Mouse (Mus musculus) testis, adult 2 months (tissue): ENCODE results near the gene Rgs12. TPM values are rescaled to one million over a fixed set of nuclear protein-coding genes. Genes with fewer than 3 reads are reported as not detected.

Experiments used
- H3K27ac ChIP-seq: fragments of 200-500 bp; 2 replicates; pipeline ENCODE4 v1.5.1; 2012; ENCODE audit warnings: low read depth, low read length; ENCODE audit not compliant: control insufficient read depth, insufficient read depth
- H3K27me3 ChIP-seq: fragments of 200-500 bp; 2 replicates; pipeline ENCODE4 v1.6.1; 2012; ENCODE audit warnings: mild to moderate bottlenecking, low read length, moderate library complexity; ENCODE audit not compliant: control insufficient read depth, insufficient read depth
- H3K36me3 ChIP-seq: fragments of 200-500 bp; 2 replicates; pipeline ENCODE4 v1.6.1; 2012; ENCODE audit warnings: mild to moderate bottlenecking, low read length; ENCODE audit not compliant: control insufficient read depth, insufficient read depth
- H3K4me1 ChIP-seq: fragments of 200-500 bp; 2 replicates; pipeline ENCODE4 v1.6.1; 2012; ENCODE audit warnings: low read length; ENCODE audit not compliant: control insufficient read depth, insufficient read depth
- H3K4me3 ChIP-seq: fragments of 200-500 bp; 2 replicates; pipeline ENCODE4 v1.5.1; 2012; ENCODE audit warnings: low read depth, mild to moderate bottlenecking, low read length, moderate library complexity, mixed read lengths; ENCODE audit not compliant: control insufficient read depth
- CTCF ChIP-seq: fragments of 200-500 bp; IDR thresholded peaks from 2 replicates; pipeline ENCODE4 v1.5.1; 2012; ENCODE audit warnings: low read depth, mild to moderate bottlenecking, inconsistent platforms, low read length, moderate library complexity; ENCODE audit not compliant: control insufficient read depth, insufficient read depth, insufficient replicate concordance
- POLR2A ChIP-seq: fragments of 200-500 bp; IDR thresholded peaks from 2 replicates; pipeline ENCODE4 v1.6.1; 2012; ENCODE audit warnings: low read depth, mild to moderate bottlenecking, inconsistent platforms, low read length, moderate library complexity; ENCODE audit not compliant: control insufficient read depth
- polyA plus RNA-seq: library from polyadenylated mRNA; depleted of rRNA; stranded (reverse); fragments of >200 nt; gene quantifications from 2 replicates; pipeline ENCODE4 v1.2.3, GENCODE M21; 2012

Rgs12 gene
- polyA plus RNA-seq, 1 experiment, result 35.2 TPM

- no peak overlapping the region for H3K27ac ChIP-seq
- H3K27me3 ChIP-seq, result no peaks in the 10 kb centered on the region
- no peak for TF ChIP-seq POLR2A
- no peak for TF ChIP-seq CTCF
- H3K4me1 ChIP-seq, result no peaks in the 10 kb centered on the region
- H3K4me3 ChIP-seq, result no peak overlapping the region
- no peaks in the 10 kb centered on the region for H3K36me3 ChIP-seq
Measured at GRCm38 (mm10) chr5:35014036-35014435, 64.8 kb downstream of the Rgs12 start.

GRCm38 (mm10) chr5:35019673-35020300 lies 70.5 kb downstream of the Rgs12 start:
- no peak for TF ChIP-seq POLR2A
- no peak for TF ChIP-seq CTCF
- Histone ChIP-seq H3K4me3 (no peak overlapping the region), H3K36me3 (no peaks in the 10 kb centered on the region), H3K4me1 (no peaks in the 10 kb centered on the region), H3K27ac (no peak overlapping the region), H3K27me3 (no peaks in the 10 kb centered on the region)

GRCm38 (mm10) chr5:35020410-35021241 lies 71.4 kb downstream of the Rgs12 start:
- TF ChIP-seq CTCF (no peak), POLR2A (no peak)
- no peaks in the 10 kb centered on the region for H3K36me3 ChIP-seq
- no peak overlapping the region for H3K27ac ChIP-seq
- no peaks in the 10 kb centered on the region for H3K4me1 ChIP-seq
- no peak overlapping the region for H3K4me3 ChIP-seq
- H3K27me3 ChIP-seq, result no peaks in the 10 kb centered on the region

- H3K4me1 ChIP-seq, result no peaks in the 10 kb centered on the region
- no peaks in the 10 kb centered on the region for H3K27me3 ChIP-seq
- no peak overlapping the region for H3K4me3 ChIP-seq
- H3K36me3 ChIP-seq, result peaks cover 1% of the 10 kb centered on the region
- TF ChIP-seq CTCF (peak; percentile 47; the same call in 1 of the 2 replicates), POLR2A (no peak)
- no peak overlapping the region for H3K27ac ChIP-seq
Measured at GRCm38 (mm10) chr5:35024975-35025374, 75.7 kb downstream of the Rgs12 start.

GRCm38 (mm10) chr5:35029303-35029702 lies 80.1 kb downstream of the Rgs12 start:
- Histone ChIP-seq H3K4me3 (no peak overlapping the region), H3K27ac (no peak overlapping the region), H3K27me3 (no peaks in the 10 kb centered on the region), H3K4me1 (no peaks in the 10 kb centered on the region), H3K36me3 (peaks cover 4% of the 10 kb centered on the region)
- no peak for TF ChIP-seq POLR2A

- Histone ChIP-seq H3K4me3 (no peak overlapping the region), H3K36me3 (peaks cover 4% of the 10 kb centered on the region), H3K4me1 (no peaks in the 10 kb centered on the region), H3K27ac (no peak overlapping the region), H3K27me3 (no peaks in the 10 kb centered on the region)
- TF ChIP-seq POLR2A (no peak), CTCF (no peak)
Measured at GRCm38 (mm10) chr5:35029755-35030154, 80.5 kb downstream of the Rgs12 start.

GRCm38 (mm10) chr5:35033068-35033467 lies 83.8 kb downstream of the Rgs12 start:
- Histone ChIP-seq H3K4me3 (no peak overlapping the region), H3K36me3 (peaks cover 4% of the 10 kb centered on the region), H3K27ac (no peak overlapping the region), H3K27me3 (no peaks in the 10 kb centered on the region), H3K4me1 (no peaks in the 10 kb centered on the region)
- TF ChIP-seq CTCF (no peak), POLR2A (no peak)
